Mouse (Mus musculus): ENCODE data around the gene Gxylt2. TPM values are rescaled to one million over a fixed set of nuclear protein-coding genes. Genes with fewer than 3 reads are reported as not detected.

Gxylt2 gene
- under 1 TPM in 1 of 3 experiments, not detected in 2; 0.04 TPM for polyA plus RNA-seq (2017; shearing (Covaris generic))

DNA sequence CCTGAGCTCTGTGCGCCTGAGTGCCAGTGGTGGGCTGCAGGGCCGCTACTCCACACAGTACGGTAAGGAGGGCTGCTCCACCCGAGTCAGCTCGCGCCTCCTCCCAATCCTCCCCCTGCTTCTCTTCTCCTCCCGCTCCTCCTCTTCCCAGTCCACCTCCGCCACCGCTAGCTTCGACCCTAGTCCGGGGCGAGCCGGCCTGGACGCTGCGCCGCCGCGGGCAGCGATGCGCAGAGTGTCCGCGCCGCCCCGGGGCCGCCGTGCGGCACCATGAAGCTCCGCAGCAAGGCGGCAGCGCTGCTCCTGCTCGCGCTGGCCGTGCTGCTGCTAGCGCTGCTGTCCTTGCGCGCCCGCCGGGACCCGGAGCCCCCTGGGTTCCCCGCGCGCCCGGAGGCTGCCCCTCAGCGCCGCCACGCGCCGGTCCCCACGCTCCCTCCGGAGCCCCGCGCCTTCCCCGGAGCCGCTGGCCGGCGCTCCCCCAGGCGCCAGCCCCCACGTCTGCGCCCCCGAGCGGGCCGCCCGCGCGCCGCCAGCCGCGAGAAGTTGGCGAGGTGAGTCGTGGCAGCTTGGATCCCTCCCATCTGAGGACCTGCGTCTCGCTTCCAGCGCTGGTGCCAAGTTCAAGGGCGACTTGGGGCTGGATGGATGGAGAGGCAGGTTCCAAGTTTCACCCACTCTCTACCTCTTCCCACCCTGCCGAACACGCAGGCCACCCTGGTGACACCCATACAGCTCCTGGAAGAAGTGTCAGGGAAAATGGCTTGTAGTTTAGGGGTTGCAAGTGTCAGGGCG lies at the start of gene Gxylt2:
Gxylt2 (plus strand) TSS at position 161 of the 792 bp plus-strand sequence.
- no peak for ATAC-seq

DNA sequence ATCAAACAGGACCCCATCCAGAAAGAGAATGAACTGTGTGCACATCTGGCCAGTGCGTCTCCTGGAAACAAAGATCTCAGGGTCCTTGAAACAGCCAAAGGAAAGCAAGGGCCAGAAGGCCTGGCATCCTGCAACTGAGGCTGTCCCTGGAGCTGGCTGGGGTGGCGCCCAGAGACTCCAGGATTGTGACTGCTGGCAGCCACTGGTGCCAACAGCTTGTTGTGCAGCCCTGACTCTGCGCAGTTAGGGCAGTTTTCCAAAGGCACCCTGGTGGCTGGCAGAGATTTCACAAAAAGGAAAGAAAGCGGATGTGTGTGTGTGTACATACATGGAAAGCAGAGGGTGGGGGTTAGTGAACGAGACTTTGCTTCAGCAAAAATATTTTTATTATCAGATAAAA lies 44.1 kb upstream of the Gxylt2 start:
- no peak for ATAC-seq

DNA sequence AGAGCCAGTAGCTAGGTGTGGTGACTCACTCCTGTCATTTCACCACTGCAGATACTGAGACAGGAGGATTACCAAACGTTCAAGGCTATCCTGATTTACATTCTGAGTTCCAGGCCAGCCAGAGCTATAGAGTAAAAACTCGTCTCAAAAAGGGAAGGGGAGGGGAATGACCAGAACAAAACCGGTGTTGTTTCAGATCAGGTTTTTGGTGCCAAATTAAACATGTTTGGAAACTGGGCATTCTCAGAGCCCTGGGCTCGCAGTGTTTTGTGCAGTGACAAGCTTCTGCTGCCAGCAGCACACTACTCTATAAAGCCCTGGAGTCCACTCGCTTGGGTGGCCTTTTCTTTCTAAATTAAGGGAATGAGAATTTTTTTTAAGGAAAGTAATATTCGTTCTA lies 42.3 kb upstream of the Gxylt2 start:
- ATAC-seq, result no peak

DNA sequence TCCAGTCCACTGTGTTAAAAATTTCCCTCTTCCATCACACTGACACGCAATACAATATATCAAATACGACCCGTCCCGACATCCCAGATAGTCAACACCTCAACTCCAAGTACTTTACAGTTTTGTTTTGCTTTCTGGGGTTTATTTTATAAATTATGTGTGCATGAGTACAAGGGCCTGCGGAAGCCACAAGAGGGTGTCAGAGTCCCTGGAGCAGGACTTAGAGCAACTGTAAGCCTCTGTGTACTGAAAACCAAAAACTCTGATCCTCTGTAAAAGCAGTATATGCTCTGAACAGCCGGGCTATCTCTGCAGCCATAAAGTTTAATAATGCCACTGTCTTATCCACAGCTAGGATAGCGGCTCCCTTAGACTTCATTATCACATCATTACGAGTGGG lies 36.9 kb upstream of the Gxylt2 start:
- ATAC-seq, result no peak

DNA sequence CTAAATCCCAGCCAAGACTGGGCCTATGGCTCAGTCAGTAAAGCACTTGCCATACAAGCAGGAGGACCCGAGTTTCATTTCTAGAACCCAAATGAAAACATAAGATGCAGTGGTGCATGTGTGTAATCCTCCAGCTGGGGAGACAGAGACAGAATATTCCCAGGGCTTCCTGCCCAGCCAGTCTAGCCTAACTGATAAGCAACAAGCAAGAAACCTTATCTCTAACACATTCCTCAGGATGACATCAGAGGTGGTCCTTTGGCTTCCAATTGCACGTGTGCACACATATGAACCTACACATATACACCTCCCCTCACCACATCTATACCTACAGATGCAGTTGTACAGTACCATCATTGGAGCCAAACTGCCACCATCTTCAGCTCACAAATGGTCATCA lies 35.7 kb upstream of the Gxylt2 start:
- no peak for ATAC-seq

DNA sequence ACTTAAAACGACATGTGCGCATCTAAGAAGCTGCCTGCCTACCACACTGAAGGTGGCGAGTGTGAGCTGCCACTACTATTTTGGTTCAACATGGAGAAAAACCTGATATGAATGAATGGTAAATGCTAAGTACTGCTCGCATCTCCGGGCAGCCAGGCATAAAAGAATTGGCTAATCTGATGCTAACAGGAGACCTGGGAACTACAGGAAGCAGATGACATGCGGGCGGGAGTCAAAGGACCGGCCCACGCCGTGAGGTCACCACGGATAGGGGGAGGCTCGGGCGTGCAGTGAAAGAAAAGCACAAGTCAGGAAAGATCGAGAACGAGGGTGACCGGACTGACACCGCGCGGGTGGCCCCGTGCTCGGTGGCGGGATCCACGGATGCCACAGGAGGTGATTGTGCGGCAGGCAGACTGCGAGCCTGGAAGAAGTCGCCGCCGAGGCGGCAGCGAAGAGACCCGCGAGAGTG lies 34.1 kb upstream of the Gxylt2 start:
- peak; percentile 52 for ATAC-seq

DNA sequence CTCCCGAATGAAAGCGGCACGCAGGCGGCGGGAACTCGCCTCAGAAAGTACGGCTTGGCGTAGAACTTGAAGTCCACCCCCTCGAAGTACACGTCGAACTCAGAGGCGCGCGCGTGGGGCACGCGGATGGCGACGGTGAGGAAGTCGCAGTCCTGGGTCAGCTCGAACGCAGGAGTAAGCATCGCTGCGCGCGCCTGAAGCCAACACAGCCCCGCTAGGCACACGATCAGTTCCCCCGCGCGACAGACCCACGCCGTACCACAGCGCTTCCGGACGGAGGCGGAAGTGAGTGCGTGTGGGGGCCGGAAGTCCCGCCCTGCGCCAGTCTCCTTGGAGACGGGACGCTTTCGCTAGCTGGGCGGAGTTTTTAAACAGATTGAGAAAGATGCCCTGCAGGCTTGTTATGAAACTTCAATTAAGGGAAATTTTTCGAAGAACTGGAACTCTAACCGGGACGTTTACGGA lies 33.6 kb upstream of the Gxylt2 start, which contains the start of gene Shq1:
Shq1 (minus strand) TSS at position 278 of the 465 bp plus-strand sequence.
- ATAC-seq, result peak; percentile 97

DNA sequence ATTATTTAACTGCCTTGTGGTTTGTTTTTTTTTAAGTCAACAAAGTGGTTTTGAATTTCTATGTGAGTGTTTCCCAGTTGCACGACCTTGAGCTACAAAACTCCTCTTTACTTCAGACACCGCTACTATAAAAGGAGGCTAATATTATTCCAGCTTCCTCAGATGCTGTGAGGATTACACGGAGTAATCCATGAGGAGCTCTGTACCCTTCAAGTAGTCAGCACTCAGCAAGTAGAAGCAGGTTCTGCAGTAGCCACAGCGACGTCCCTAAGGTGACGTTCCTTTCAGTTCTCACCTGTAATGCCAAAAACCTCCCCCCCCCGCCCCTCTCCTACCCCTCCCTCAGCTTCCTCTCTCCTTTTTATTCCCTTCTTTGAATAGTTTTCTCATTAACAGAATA lies 33.1 kb upstream of the Gxylt2 start:
- ATAC-seq, result no peak

DNA sequence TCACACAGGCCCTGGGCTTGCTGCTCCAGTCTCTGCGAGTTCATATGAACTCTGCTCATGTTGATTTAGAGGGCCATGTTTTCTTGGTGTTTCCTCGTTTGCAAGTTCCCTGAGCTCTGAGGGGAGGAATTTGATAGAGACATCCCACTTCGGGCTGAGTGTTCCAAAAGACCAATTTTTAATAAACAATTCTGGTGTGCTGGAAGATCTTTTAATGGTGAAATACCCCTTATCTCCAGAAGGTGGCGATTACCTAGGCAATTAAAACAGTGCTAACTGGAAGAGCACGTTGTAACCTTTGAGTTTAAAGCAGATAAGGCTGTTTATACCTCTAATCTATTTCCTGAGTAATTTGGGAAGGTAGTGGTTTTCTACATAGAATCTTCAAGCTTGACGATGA lies 29.6 kb upstream of the Gxylt2 start:
- peak; percentile 35 for ATAC-seq

DNA sequence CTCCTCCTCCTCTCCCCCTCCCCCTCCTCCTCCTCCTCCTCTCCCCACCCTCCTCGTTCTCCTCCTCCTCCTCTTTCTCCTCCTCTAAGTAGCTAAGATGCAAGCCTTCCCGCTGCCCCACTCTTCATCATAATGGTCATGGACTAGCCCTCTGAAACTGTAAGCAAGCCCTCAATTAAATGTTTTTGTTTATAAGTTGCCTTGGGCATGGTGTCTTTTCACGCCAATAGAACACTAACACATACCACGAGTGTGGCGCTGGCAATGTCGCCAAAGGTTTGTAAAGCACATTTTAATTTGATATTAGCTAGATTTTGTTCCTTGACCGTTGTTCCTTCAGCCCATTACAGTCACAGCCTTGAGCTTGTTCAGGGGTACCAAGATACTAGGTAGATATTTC lies 28.1 kb upstream of the Gxylt2 start:
- ATAC-seq, result no peak

DNA sequence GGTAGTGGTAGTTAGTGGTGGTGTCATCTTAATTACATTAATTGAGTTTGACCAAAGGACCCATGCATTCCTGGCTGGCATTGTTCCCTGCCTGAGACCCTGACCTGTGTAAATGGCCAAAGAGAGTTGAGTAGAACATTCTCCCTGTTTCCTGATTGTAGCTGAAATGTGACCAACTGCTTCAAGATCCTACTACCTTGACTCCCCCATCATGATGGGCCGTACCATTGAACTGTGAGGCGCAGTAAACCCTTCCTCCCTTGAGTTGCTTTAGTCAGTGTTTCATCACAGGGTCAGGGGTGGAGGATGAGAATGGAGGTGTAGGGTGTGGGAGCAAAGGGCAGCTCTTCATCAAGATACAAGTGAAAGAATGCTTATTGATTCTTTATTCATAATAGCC lies 25.9 kb upstream of the Gxylt2 start:
- no peak for ATAC-seq

DNA sequence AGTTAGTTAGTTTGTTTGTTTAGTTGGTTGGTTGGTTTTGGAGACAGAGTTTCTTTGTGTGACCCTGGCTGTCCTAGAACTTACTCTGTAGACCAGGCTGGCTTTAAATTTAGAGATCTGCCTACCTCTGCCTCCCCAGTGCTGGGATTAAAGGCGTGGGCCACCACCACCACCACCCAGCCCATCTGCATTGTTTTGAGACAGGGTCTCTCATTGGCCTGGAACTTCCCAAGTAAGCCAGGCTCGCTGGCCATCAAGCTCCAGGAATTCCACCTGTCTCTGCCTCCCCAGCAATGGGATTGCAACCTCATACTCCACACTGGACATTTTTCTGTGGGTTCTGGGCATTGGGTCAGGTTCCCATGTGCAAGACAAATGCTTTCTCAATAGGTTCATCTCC lies 18.2 kb upstream of the Gxylt2 start:
- no peak for ATAC-seq

DNA sequence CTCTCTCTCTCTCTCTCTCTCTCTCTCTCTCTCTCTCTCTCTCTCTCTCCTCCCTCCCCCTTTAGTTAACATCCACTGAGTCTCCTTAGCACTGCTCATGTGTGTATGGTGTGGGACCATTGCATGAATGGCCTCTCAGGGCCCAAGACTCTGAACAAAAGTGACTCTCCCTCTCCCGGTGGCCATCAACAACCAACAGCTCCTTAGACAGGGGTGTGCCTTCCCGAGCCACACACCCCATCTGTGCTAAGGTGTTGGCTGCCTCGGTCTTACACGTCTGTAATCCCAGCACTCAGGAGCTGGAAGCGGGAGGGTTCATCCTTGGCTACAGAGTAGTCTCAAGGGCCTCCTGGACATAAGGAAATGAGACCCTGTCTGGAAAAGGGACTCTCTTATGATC lies 4.5 kb upstream of the Gxylt2 start:
- ATAC-seq, result no peak

DNA sequence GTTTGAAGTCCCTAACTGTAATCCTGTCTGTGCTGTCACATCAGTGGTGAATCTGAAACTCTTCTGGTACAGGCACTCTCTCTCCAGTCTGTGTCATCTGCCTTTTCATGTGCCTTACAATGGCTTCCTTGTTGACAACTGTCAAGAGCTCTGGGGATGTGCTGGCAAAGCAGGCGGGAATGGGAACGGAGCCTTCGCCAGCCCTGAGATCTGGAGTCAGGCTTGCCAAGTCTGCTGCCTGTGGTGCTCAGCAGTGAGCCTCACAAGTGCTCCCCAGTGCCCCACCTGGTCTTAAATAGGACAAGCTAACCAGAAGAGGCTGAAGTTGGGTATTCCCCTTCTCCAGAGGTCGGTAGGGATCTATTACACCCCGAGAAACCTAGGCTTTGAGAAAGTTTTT lies 3.8 kb upstream of the Gxylt2 start:
- no peak for ATAC-seq

DNA sequence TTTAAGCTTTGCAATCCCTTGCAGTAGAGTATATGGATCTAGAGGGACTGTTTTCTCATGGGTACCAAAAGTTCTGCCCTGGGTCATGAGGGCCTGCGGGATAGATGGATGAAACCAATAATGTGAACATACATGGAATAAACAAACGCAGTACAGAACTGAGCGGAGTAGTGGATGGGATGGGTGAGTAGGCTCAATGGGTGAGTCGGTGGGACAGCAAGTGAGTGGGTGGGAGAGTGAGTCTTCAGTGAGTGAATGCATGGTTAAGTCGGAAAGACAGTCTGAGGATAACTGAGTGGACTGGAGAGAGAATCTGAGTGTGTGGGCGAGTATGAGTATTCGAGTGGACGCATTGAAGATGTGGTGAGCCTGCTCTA lies 349 bp upstream of the Gxylt2 start:
- no peak for ATAC-seq

DNA sequence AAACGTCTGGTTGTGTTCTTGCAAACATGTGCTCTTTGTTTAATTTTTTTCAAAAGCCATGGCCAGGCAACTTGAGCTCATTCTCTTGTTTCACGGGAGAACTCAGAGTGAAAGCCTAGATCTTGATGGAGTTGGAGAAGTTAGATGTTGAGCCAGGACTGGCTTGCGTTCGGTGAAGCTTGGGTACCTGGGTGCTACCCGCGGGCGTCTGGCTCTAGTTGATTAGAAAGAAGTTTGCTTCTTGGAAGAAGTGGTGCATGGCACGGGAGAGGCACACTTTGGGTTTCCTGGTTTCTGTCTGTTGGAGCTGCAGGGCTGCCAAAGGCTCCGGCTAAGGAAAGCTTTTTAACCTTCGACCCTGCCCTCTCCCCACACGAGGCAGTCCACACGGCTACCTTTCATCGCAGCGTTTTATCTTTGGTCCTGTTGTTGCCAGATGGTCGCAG lies 855 bp downstream of the Gxylt2 start:
- ATAC-seq, result no peak

DNA sequence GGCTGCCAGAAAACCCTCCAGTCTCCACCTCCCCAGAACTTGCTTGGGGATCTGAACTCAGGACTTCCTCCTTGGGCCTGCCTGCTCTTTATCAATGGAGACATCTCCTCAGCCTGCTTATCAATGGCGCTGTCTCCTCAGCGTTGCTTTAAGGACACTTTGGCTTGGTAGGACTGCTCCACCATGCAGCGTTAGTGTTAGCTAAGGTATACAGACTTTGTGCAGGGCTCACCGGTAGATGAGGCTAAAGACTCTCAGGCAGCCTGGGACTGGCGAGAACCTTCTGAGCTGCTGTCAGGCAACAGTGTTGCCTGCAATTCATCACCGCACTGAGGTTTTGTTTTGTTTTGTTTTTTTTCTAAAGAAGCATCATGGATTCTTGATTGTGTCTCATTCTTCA lies 2.3 kb downstream of the Gxylt2 start:
- ATAC-seq, result no peak

DNA sequence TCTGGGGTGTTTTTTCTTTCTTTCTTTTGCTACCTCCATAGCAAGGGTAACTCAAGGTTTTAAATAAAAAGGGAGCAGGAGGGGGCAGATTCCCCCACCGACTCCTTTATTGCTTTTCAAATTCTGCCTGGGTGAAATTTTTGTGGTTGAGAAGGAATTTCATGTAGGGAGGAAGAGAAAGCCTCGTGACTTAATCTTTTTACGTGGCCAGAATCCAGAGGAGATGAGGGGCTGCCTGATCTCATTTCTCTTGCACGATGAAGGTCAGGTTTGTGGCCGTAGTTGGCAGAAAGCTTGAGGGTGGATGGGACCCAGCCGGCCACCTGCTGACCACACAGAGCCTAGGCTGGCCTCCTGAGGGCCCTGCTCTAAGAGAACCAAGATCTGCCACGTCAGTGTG lies 3.0 kb downstream of the Gxylt2 start:
- no peak for ATAC-seq

DNA sequence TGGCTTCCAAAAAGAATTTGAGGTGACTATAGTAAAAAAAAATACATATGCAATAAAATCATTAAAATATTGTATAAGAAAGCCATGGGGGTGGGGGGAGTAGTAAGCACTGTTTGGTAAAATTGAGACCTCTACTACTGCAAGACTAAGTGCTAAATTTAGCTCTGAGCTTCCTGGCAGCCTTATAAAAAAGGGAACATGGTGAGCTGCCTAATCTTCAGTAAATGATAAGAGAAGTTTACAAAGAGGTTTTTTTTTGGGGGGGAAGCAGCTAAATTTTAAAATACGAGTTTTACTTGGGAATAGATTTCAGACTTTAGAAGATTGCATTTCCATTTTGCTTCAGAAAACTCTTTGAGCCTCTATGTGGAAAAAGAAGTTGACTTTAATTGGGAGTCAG lies 3.7 kb downstream of the Gxylt2 start:
- no peak for ATAC-seq

DNA sequence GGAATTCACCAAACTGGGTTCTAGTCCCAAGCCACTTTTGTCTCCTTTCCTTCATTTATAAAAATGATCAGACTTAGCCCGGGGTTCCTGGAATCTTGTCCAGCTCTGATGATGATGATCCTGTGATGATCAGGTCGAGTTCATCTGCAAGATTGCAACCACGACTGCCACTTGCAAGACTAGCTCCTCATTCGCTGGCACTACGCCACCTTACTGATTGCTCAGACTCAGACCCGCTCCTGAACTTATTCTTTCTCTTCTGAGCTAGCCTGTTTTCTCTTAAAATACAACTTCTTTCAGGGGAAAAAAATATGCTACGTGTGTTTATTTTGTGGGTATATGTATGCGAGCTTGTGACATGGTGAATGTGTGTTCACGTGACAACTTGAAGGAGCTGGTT lies 4.5 kb downstream of the Gxylt2 start:
- ATAC-seq, result no peak

DNA sequence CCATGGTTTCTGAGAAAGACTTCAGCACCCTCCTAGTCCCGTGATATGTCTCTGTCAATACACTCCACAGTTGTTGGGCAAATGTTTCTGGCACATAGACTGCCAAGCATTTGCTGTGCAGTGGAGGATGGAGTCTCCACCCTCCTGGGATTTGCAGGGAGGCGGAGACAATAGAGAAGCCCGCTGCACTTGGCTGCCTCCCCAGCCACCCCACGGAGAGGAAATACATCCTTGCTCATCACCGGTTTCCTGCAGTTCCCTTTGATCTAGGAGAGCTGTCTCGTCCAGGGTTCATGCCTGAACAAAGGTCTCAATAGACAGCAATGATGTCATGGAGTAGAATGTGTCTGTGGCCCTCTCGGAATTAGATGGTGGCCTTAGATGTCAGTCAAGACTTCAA lies 4.9 kb downstream of the Gxylt2 start:
- no peak for ATAC-seq

DNA sequence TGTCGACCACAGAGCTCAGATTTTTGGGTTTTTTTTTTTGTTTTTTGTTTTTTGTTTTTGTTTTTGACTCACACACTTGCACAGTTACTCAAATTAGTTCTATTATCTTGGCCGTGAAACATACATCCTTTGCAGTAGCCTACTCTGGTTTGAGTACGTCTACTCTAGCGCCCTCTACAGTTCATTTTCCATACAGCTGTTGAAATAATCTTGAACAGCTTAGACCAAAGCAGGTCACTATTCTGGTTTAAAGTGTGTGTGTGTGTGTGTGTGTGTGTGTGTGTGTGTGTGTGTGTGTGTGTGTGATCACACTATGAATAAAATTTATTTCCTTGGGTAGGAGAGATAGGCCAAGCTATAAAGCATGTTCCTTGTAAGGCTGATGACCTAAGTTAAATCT lies 5.6 kb downstream of the Gxylt2 start:
- ATAC-seq, result no peak

DNA sequence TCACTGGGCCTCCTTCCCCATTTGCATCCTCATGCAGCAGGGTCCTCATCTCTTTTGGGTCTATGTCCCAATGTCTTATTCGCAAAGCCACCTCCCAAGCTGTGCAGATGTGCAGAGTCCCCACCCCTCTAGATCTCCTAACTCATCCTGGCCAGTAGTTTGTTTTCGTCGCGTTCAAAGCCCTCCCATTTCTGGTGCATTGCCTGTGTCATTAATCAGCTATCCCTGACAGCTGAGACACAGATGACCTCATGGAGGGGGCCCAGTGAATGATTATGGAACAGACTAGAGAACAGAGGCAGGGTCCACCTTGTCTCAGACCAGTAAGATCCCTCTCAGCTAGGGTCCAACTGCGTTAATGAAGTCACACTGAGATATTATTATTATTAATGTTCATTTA lies 6.3 kb downstream of the Gxylt2 start:
- ATAC-seq, result no peak

DNA sequence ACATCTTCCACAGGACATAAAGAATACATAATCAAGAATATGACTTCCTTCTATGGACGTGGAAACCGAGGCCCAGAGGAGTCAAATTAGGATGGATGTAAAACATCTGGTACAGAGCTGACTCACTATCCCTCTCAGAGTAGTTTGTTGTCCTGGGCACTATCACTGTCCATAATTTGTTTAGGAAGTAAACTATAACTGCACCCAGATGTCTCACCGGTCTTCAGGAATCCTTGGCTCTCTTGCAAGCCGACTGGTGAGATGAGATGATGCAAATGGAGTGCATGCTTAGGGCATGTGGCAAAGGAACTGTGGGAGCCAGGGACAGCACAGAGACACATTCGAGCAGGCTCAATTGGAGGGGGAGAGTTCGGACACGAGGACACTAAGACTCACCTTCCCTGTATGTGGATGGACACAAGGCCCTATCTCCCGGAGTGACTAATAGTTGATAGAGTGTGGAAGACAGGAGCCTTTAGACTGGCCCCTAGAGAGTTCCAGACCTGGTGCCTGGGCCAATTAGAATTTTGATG lies 10.8 kb downstream of the Gxylt2 start:
- ATAC-seq, result no peak
